Mouse (Mus musculus) mesoderm, embryonic 11.5 days (tissue): ENCODE data around the gene Gpr4.

Experiments
- DNase-seq: peaks from one replicate; pipeline ENCODE4 v3.0.0-alpha.2; 2012; ENCODE audit warnings: low read depth, low spot score

Gpr4 gene

GRCm38 (mm10) chr7:19257390-19258022 lies 45.2 kb downstream of the Gpr4 start:
- peak; percentile 79 for DNase-seq

- DNase-seq = no peak
These were observed 46.0 kb downstream of the Gpr4 start for GRCm38 (mm10) chr7:19258336-19258735.

DNA sequence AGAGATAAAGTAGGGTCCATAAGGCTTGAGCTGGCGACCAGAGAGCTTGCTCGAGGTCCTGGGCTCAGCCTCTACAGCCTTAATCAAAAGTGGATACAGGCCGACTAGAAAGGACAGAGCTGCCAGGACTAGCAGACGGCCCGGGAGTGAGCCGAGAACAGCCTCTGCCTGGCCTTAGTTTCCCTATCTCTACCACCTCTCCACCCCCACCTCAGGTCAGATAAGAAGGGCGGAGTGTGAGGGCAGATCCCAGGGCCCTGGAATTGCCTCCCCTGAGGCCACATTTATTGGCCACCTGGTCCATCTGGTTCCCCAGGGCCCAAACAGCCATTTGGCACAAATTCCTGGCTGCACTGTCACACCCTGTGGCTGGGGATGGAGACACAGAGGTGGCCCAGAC lies 52.8 kb downstream of the Gpr4 start:
- DNase-seq = no peak

GRCm38 (mm10) chr7:19265928-19266822 lies 53.8 kb downstream of the Gpr4 start:
- DNase-seq = no peak

DNA sequence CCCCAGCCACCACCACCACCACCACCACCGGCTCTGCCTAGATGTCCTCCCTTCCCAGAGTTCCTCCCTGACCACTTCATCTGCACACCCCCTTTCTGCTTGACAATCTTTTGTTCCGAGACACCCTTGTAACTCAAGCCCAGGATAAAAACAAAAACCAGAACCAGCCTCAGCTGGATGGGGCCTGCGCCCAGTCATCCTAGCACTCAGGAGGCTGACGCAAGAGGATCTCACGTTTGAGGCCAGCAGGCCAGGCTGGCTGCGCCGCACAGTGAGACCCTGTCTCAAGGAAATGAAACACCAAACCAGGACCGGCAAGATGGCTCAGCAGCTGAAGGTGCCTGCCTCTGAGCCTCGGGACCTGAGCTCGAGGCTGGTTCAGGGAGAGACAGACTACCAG lies 54.7 kb downstream of the Gpr4 start:
- DNase-seq = no peak

GRCm38 (mm10) chr7:19268993-19269681 lies 56.8 kb downstream of the Gpr4 start:
- DNase-seq = no peak

- DNase-seq = no peak
These were observed 57.5 kb downstream of the Gpr4 start for GRCm38 (mm10) chr7:19269721-19270441.

GRCm38 (mm10) chr7:19270509-19271237 lies 58.3 kb downstream of the Gpr4 start:
- no peak for DNase-seq

GRCm38 (mm10) chr7:19271238-19272172 lies 59.2 kb downstream of the Gpr4 start, which contains the start of gene Vasp:
TSS of gene Vasp (minus strand) at chr7:19271817.
- peak; percentile 83 for DNase-seq

DNA sequence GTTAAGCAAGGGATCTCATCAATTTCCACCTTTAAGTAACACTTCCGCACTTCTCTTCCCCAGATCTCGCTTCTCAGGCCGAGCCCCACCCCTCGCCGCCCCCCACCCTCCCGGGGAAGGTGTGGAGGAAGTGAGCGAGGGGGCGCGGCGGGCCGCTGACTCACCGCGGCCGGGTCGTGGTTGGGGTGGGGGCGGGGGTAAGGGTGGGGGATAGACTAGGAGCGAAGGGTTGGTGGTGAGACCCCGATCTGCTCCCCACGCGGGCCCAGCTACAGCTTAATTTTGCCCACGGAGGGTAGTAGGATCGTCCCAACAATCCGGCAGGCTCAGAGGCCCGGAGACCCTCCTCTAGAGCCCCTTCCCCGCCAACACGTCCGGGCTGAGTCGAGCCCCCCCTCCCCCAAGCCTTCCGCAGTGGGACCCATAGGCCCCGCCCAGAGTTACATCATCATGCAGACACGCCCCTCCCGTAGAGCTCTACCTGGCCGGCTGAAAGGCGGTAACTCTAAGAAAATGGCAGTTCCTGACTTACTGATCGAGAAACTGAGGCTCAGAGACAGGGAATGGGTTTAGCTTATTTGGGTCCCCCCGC lies 59.9 kb downstream of the Gpr4 start:
- peak; percentile 69 for DNase-seq
